Mouse (Mus musculus) hindbrain, embryonic 16.5 days (tissue): ENCODE results near the gene Hist1h3d. TPM values are rescaled to one million over a fixed set of nuclear protein-coding genes. Genes with fewer than 3 reads are reported as not detected.
"Not testable (repeated sequence)": the region's sequence is repeated elsewhere in the genome, so short reads cannot be mapped to it uniquely, and the experiment has no call there.

Source experiments
- ATAC-seq: fragments of 200-750 bp; cut with Nextera tagmentation; 2 replicates; pipeline ENCODE4 v1.8.0; 2017; ENCODE audit warnings: moderate TSS enrichment, moderate library complexity
- H3K27ac ChIP-seq: fragments of 300-500 bp; sonication (generic); 2 replicates; pipeline ENCODE4 v1.5.1; 2014; ENCODE audit warnings: low read depth, mild to moderate bottlenecking, control low read depth, low read length, moderate library complexity
- H3K27me3 ChIP-seq: fragments of 300-500 bp; sonication (generic); replicated peaks from 2 replicates; pipeline ENCODE4 v1.6.1; 2014; ENCODE audit warnings: low read length; ENCODE audit not compliant: control insufficient read depth, insufficient read depth
- H3K36me3 ChIP-seq: fragments of 300-500 bp; sonication (generic); 2 replicates; pipeline ENCODE4 v1.6.1; 2014; ENCODE audit warnings: mild to moderate bottlenecking, low read length, moderate library complexity, mixed read lengths; ENCODE audit not compliant: control insufficient read depth, insufficient read depth
- H3K4me1 ChIP-seq: fragments of 300-500 bp; sonication (generic); 2 replicates; pipeline ENCODE4 v1.6.1; 2014; ENCODE audit warnings: low read depth, low read length; ENCODE audit not compliant: control insufficient read depth, insufficient read depth
- H3K4me2 ChIP-seq: fragments of 300-500 bp; sonication (generic); 2 replicates; pipeline ENCODE4 v1.6.1; 2014; ENCODE audit warnings: mild to moderate bottlenecking, low read length, control low read depth, moderate library complexity
- H3K4me3 ChIP-seq: fragments of 300-500 bp; sonication (generic); 2 replicates; pipeline ENCODE4 v1.5.1; 2014; ENCODE audit warnings: mild to moderate bottlenecking, low read length, control low read depth, moderate library complexity
- H3K9ac ChIP-seq: fragments of 300-500 bp; sonication (generic); 2 replicates; pipeline ENCODE4 v1.6.1; 2014; ENCODE audit warnings: low read depth, mild to moderate bottlenecking, control low read depth, low read length, moderate library complexity
- H3K9me3 ChIP-seq: fragments of 300-500 bp; sonication (generic); 2 replicates; pipeline ENCODE4 v1.6.1; 2014; ENCODE audit warnings: mild to moderate bottlenecking, low read length, moderate library complexity; ENCODE audit not compliant: control insufficient read depth
- WGBS: fragments of 180-500 bp; shearing (Covaris S2); extraction: QIAGEN DNeasy Blood & Tissue Kit; methylation state at CpG from one replicate; pipeline ENCODE4 v1.1.7; 2014; 5-methylcytosine and 5-hydroxymethylcytosine counted together
- polyA plus RNA-seq: library from polyadenylated mRNA; unstranded; fragments of >200 nt; fragmentation: Nextera tagmentation; extraction: Ambion mirVana; gene quantifications from 2 replicates; pipeline ENCODE4 v1.2.1, GENCODE M21; 2015

Hist1h3d gene
- polyA plus RNA-seq, 1 experiment from 2014 or later: 0.85 TPM

GRCm38 (mm10) chr13:23610393-23610792 lies 34.8 kb downstream of the Hist1h3d start:
- Histone ChIP-seq H3K36me3 (no peaks in the 10 kb centered on the region), H3K27me3 (no peaks in the 10 kb centered on the region), H3K4me1 (no peaks in the 10 kb centered on the region), H3K4me2 (no peak overlapping the region), H3K9ac (no peak overlapping the region), H3K9me3 (no peaks in the 10 kb centered on the region), H3K27ac (no peak overlapping the region), H3K4me3 (no peak overlapping the region)
- ATAC-seq: no peak
- WGBS: 73% methylated on average over 2 of the region's 2 CpGs

GRCm38 (mm10) chr13:23611638-23612037 lies 36.1 kb downstream of the Hist1h3d start:
- no peak overlapping the region for H3K9ac ChIP-seq
- no peaks in the 10 kb centered on the region for H3K27me3 ChIP-seq
- H3K4me1 ChIP-seq: no peaks in the 10 kb centered on the region
- no peak overlapping the region for H3K4me2 ChIP-seq
- ATAC-seq: no peak
- H3K27ac ChIP-seq: no peak overlapping the region
- no peak overlapping the region for H3K4me3 ChIP-seq
- 90% methylated on average over 3 of the region's 3 CpGs for WGBS
- H3K36me3 ChIP-seq: no peaks in the 10 kb centered on the region
- no peaks in the 10 kb centered on the region for H3K9me3 ChIP-seq

GRCm38 (mm10) chr13:23620056-23620732 lies 44.6 kb downstream of the Hist1h3d start:
- Histone ChIP-seq H3K4me2 (peak overlapping the region; percentile 98), H3K4me1 (peaks cover 8% of the 10 kb centered on the region)

GRCm38 (mm10) chr13:23620733-23621531 lies 45.4 kb downstream of the Hist1h3d start, which contains the start of gene Hist1h2be:
Hist1h2be (minus strand) TSS chr13:23621124.
- H3K36me3 ChIP-seq: no peaks in the 10 kb centered on the region
- peak within 1 kb of the TSS; percentile 61 for H3K4me3 ChIP-seq
- H3K27ac ChIP-seq: peak within 1 kb of the TSS; percentile 95
- H3K4me1 ChIP-seq: peaks cover 8% of the 10 kb centered on the region
- H3K27me3 ChIP-seq: no peaks in the 10 kb centered on the region
- H3K9ac ChIP-seq: peak within 1 kb of the TSS; percentile 74
- WGBS: 0% methylated on average over 27 of the region's 27 CpGs
- peak; percentile 93 for ATAC-seq
- H3K4me2 ChIP-seq: peak within 1 kb of the TSS; percentile 98
- H3K9me3 ChIP-seq: no peaks in the 10 kb centered on the region

More at GRCm38 (mm10) chr13:23620056-23620732, 44.6 kb downstream of the Hist1h3d start:
- Histone ChIP-seq H3K27me3 (no peaks in the 10 kb centered on the region), H3K9me3 (no peaks in the 10 kb centered on the region), H3K27ac (peak overlapping the region; percentile 95), H3K9ac (peak overlapping the region; percentile 74), H3K36me3 (no peaks in the 10 kb centered on the region), H3K4me3 (peak overlapping the region; percentile 61)
- no peak for ATAC-seq
- WGBS: 52% methylated on average over 12 of the region's 12 CpGs

- ATAC-seq: peak; percentile 89
- H3K27ac ChIP-seq: peak overlapping the region; percentile 95
- under 1% methylated on average over 18 of the region's 18 CpGs for WGBS
- peak overlapping the region; percentile 61 for H3K4me3 ChIP-seq
- peaks cover 8% of the 10 kb centered on the region for H3K4me1 ChIP-seq
- H3K4me2 ChIP-seq: peak overlapping the region; percentile 98
- no peaks in the 10 kb centered on the region for H3K36me3 ChIP-seq
- H3K9me3 ChIP-seq: no peaks in the 10 kb centered on the region
- peak overlapping the region; percentile 72 for H3K9ac ChIP-seq
- H3K27me3 ChIP-seq: no peaks in the 10 kb centered on the region
Observed at GRCm38 (mm10) chr13:23621532-23622174, 46.1 kb downstream of the Hist1h3d start.

GRCm38 (mm10) chr13:23622175-23622671 lies 46.7 kb downstream of the Hist1h3d start, which contains the start of gene Hist1h1e:
Hist1h1e (minus strand) TSS chr13:23622558.
- not testable (repeated sequence) for H3K36me3 ChIP-seq, H3K4me1 ChIP-seq, H3K9me3 ChIP-seq, H3K27me3 ChIP-seq
- Histone ChIP-seq H3K4me3 (peak within 1 kb of the TSS; percentile 61), H3K4me2 (peak within 1 kb of the TSS; percentile 98), H3K9ac (peak within 1 kb of the TSS; percentile 72), H3K27ac (peak within 1 kb of the TSS; percentile 95)
- ATAC-seq: peak; percentile 94
- 0% methylated on average over 50 of the region's 53 CpGs for WGBS

GRCm38 (mm10) chr13:23622861-23623450 lies 47.4 kb downstream of the Hist1h3d start:
- ATAC-seq: no peak

More at GRCm38 (mm10) chr13:23622861-23623450, 47.4 kb downstream of the Hist1h3d start:
- H3K36me3 ChIP-seq: no peaks in the 10 kb centered on the region
- WGBS: 28% methylated on average over 7 of the region's 7 CpGs
- peak overlapping the region; percentile 98 for H3K4me2 ChIP-seq
- H3K4me3 ChIP-seq: peak overlapping the region; percentile 61
- H3K4me1 ChIP-seq: peaks cover 8% of the 10 kb centered on the region
- H3K9ac ChIP-seq: peak overlapping the region; percentile 54
- no peaks in the 10 kb centered on the region for H3K9me3 ChIP-seq
- no peaks in the 10 kb centered on the region for H3K27me3 ChIP-seq
- H3K27ac ChIP-seq: peak overlapping the region; percentile 51
